Mouse (Mus musculus) ZHBTc4 (cell line): ENCODE data around the gene Olfr313.
A peak's percentile ranks its signal among the peaks of the same experiment; 100 is the strongest.

Experiments
- DNase-seq: peaks from one replicate; pipeline ENCODE4 v3.0.0-alpha.2; 2011; ENCODE audit warnings: low read depth, low spot score

The Olfr313 gene

GRCm38 (mm10) chr11:58849731-58850130 is 34.9 kb downstream of the Olfr313 start:
- peak; percentile 6 for DNase-seq

GRCm38 (mm10) chr11:58860744-58861143 is 45.9 kb downstream of the Olfr313 start:
- DNase-seq = no peak

GRCm38 (mm10) chr11:58867039-58867953 is 52.5 kb downstream of the Olfr313 start, which contains the start of gene 2810021J22Rik:
Gene 2810021J22Rik (plus strand): TSS chr11:58867216.
- DNase-seq = peak; percentile 93

GRCm38 (mm10) chr11:58867954-58868330 is 53.1 kb downstream of the Olfr313 start:
- no peak for DNase-seq
